Mouse (Mus musculus): Measurements from ENCODE around the gene Thumpd1.
A peak's percentile ranks its signal among the peaks of the same experiment; 100 is the strongest.

The Thumpd1 gene

GRCm38 (mm10) chr7:119670925-119671324 is 49.7 kb downstream of the Thumpd1 start:
- DNase-seq (ENCODE audit: low spot score), result peak; percentile 70

- DNase-seq (ENCODE audit: low spot score), result no peak
These were observed 50.2 kb downstream of the Thumpd1 start for GRCm38 (mm10) chr7:119670395-119670794.

GRCm38 (mm10) chr7:119667893-119668292 is 52.7 kb downstream of the Thumpd1 start:
- DNase-seq (ENCODE audit: low spot score), result no peak
